Mouse (Mus musculus): Measurements from ENCODE around the gene Susd5.
"Not testable (repeated sequence)": the region's sequence is repeated elsewhere in the genome, so short reads cannot be mapped to it uniquely, and the experiment has no call there.

Susd5 gene

DNA sequence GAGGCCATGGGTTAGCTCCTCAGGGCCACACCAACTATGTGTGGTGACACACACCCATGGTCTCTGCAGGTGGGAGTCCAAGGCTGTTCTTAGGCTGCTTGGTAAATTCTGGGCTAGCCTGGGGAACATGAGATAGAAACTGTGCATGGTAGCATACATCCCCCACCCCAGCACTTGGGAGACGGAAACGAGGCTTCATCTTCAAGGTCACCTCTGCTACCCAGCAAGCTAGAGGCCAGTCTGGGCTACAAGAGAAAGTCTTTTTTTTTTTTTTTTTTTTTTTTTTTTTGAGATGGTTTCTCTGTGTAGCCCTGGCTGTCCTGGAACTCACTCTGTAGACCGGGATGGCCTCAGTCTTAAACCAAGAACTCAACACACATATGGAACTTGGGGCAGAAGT is 29.5 kb downstream of the Susd5 start:
- no peak for DNase-seq

DNA sequence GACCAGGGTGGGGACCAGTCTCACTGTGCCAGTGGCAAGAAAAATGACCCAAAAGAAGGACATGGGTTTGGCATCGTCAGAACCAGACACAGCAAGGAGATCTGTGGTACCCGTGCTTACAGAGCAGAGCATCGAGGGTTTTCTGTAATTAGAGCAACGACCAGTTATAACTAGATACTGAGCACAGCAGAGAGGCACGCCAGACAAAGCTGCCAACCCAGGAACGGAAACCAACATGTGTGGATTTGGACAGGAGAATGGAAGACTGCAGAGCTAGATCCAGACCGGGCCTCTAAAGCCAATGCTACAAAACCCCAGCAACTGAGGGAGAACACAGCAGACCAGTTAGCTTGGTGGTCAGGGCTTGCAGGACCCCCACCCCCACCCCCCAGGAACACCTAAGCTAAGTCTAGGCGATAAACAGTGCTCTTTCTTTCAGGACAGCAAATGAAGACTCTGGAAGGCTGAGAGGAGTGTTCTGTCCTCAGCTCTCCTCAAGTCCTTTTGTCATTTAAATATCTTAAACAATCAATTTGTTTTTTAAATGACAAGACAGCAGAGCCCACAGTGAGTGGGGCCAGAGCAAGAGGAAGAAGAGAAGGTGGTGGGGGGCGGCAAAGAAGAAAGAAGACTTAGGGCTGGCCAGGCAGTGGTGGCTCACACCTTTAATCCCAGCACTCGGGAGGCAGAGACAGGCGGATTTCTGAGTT is 30.3 kb downstream of the Susd5 start:
- DNase-seq: no peak

DNA sequence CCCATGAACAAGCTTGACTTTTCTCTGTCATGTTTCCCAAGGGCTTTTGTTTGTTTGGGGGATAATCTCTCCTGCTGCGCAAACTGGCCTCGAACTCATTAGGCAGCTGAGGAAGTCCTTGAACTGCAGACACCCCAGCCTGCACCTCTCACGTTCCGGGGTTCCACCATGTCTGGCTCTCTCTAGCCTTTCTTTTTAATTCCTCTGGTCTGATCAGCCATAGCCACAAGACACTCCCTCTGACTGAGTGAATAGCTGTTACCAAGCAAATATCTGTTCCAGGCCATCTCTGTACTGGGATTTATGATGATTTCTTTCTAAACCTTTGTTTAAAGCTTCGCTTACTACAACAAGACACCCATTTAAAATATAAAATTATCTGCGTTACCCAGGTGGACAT is 31.9 kb downstream of the Susd5 start:
- DNase-seq: not testable (repeated sequence)

DNA sequence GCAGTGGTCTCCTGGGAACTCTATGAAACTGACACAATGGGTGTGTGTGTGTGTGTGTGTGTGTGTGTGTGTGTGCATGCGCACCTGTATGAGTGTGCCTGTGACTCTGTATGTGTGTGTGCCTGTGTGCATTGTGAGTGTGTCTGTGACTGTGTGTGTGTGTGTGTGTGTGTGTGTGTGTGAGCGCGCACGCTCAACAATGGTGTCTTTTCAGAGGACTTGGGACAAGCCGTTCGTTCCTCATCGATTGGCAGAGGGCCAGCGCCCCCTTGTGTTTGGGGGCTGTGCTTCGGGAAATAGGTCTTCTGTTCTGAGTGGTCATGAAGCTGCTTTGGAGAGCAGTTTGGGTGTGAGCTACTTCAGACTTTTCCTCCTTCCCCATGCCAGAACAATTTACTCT is 35.2 kb downstream of the Susd5 start:
- not testable (repeated sequence) for DNase-seq

DNA sequence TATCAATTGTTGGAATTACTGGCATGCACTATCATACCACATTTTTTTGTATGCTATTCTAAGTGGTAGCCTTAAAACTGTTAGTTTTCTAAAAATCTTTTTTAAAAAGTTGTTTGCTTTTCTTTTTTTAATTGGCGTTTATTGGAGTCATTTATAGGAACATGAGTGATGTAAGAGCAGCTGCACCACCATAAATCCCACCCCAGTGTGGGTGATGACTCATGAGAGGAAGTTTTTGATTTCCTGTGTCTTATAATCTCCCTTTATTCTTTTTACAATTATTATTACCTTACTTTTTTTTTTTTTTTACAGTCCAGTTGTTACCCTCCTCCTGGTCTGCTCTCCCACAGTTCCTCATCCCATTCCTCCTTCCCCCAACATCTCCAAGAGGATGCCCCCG is 37.9 kb downstream of the Susd5 start:
- no peak for DNase-seq

DNA sequence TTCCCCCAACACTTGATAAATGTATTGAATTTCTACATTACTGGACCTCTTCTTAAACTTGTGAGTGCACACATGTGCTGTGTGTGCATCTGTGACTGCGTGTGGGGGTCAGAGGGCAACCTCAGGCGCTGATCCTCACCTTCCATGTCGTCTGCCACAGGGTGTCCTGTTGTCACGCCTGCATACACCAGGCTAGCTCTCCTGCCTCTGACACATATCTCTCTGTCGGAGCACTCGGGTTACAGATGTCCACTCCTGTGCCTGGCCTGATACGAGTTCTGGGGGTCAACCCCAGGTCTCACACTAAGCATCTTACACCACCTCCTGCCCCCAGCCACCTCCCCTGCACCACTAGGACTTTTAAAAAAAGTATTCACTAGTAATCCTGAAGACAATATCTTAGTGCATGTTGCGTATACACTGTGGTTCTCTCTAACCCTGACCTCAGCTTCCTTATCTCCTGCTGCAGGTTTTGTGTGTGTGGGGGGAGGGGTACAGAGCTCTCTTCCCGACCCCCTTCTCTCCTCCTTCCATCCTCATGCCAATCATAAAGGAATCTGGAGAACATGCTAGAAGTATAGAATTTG is 41.9 kb downstream of the Susd5 start:
- DNase-seq: no peak

DNA sequence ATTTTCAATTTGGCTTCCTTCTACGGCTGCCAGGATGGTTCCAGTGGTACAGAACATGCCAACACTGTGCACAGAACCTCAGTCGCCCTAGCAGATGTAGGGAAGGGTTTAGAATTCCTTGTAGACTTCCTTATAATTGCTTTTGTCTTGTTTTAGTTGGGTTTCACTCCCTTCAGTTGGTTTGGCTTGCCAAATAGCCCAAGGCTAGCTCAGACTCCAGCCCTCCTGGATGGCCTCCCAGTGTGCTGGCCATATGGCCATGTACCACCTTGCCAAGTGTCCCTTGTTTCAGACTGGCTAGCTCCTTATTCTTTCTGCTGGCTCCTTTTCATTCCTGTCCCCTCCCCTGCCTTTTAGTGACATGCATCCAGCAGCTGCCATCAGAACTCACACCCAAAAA is 53.3 kb downstream of the Susd5 start:
- DNase-seq: no peak

DNA sequence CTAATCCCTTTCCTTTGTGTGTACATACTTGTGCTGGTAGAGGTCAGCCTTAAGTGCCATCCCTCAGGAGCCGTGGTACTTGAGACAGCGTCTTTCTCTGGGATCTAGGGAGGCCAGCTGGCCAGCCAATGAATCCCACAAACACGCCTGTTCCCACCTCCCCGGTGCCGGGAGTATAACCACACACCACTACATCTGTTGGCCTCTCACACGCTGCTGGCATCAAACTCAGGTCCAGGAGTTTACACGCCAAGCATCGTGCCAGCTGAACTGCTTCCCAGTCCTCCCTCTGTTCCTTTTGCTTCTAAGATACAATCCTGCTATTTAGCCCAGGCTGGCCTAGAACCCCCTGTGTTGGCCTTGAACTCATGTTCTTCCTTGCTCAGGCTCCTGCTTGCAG is 54.2 kb downstream of the Susd5 start:
- no peak for DNase-seq

DNA sequence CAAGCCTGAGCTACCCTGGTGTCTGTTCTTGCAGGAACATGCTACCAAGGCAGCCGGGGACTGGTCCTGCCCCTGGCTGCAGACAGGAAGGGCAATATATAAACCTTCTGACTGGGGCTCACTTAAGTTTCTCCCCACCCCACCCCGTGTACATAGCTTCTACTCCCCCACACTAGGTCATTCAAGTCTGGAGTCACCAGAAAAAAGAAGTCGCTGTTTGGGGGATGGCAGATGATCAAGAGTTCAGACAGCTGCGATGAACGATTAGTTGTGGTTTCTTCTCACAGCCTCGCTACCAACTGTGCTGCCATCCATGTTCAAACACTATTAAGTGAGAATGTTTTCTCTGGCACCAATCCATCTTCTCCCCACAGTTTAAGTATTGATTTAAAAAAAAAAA is 55.3 kb downstream of the Susd5 start:
- DNase-seq: no peak

DNA sequence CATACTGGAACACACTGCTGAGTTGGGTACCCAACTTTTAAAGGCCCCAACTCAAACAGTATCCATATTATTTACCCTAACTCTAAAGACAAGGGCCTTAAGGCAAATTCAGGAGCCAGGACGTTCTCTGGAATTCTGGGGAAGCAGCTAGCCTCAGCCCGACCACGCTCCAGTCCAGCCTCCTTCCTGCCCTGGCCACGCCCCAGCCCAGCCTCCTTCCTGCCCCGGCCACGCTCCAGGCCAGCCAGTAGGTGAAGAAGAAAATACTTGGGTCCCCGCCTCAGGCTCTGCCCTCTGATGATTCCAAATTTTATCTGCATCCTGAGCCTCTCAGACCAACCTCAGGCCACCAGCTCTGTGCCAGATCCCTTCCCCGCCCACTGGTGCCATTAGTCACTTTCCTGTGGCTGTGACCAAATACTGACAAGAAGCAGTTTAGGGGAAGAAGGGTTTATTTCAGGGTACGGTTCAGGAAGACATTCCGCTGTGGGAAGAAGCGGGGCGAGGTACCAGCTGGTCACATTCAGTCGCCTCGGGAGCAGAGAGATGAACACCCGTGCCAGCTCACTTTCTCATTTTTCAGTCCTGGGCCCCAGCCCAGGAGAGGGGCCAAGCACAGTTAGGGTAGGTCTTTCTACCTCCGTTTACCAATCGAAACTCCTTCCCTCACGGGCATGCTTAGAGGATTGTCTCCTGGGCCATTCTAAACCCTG is 57.1 kb downstream of the Susd5 start:
- DNase-seq: no peak

DNA sequence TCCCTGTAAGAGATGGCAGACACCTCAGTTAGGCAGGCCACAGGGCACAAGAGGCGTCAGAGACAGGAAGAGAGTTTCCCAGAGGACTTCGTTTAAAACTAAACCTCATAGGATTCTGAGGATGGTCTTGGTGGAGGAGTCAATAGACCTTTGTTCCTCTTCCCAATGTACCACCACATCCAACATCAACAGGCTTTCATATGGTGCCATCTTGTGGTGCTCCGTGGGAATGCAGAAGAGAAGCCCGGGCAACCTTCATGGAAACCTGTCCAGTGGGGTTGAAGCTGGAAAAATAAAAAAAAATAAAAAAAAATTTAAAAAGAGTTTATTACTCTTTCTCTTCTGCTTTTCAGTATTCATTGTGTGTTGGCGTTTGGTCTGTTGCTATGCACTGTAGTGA is 59.7 kb downstream of the Susd5 start:
- DNase-seq: peak; percentile 62

DNA sequence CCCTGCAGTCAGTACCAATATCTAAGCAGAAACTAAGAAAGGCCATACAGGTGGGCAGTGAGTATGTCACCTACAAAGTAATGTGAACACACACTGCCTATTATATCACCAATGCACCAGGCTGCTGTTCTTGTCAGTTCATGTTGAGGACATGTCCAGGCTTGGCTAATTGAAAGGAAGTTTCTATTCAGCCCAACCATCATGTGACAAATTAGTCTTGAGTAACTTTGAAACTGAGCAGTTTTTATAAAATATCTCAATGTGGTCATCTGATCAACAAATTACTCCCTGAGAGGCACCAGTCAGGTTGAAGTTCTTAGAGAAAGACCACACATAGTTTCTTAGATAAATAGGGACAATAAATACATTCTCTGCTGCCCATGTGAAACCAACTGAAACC is 65.9 kb downstream of the Susd5 start:
- not testable (repeated sequence) for DNase-seq

DNA sequence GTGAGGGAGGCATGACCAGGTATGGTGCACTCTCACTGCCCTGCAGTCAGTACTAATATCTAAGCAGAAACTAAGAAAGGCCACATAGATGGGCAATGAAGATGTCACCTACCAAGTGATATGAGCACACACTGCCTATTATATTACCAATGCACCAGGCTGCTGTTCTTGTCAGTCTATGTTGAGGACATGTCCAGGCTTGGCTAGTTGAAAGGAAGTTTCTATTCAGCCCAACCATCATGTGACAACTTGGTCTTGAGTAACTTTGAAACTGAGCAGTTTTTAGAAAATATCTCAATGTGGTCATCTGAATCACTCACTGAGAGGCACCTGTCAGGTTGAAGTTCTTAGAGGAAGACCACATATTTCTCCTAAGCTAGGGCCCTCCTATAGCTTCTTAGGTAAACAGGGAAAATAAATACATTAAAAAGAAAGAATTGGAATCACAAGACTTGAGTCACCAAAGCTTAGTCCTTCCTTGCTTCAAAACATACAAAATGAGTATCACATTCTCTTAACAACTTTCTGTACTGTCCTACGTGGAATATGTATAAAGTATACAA is 72.4 kb downstream of the Susd5 start:
- DNase-seq: not testable (repeated sequence)
